Mouse (Mus musculus) neural tube, embryonic 10.5 days (tissue): ENCODE data around the gene Zfp541.
A peak's percentile ranks its signal among the peaks of the same experiment; 100 is the strongest.

Experiments used
- DNase-seq: peaks from one replicate; pipeline ENCODE4 v3.0.0-alpha.2; 2017; ENCODE audit warnings: low spot score; ENCODE audit errors: extremely low spot score

Zfp541 gene

GRCm38 (mm10) chr7:16120262-16120600 is 58.6 kb downstream of the Zfp541 start:
- no peak for DNase-seq

- DNase-seq: no peak
Observed at GRCm38 (mm10) chr7:16125829-16126228, 64.2 kb downstream of the Zfp541 start.

- no peak for DNase-seq
Observed at GRCm38 (mm10) chr7:16128344-16128743, 66.7 kb downstream of the Zfp541 start.

GRCm38 (mm10) chr7:16128899-16129298 is 67.3 kb downstream of the Zfp541 start:
- no peak for DNase-seq

- peak; percentile 82 for DNase-seq
Observed at GRCm38 (mm10) chr7:16129421-16129845, 67.8 kb downstream of the Zfp541 start, which contains the start of gene Slc8a2. TSS of gene Slc8a2 (plus strand) at chr7:16129826.

- peak; percentile 84 for DNase-seq
Observed at GRCm38 (mm10) chr7:16129846-16130691, 68.5 kb downstream of the Zfp541 start.

GRCm38 (mm10) chr7:16130956-16131634 is 69.5 kb downstream of the Zfp541 start:
- no peak for DNase-seq

GRCm38 (mm10) chr7:16132161-16132581 is 70.6 kb downstream of the Zfp541 start:
- DNase-seq: no peak

GRCm38 (mm10) chr7:16132926-16133325 is 71.3 kb downstream of the Zfp541 start:
- no peak for DNase-seq

- DNase-seq: no peak
Observed at GRCm38 (mm10) chr7:16133691-16134090, 72.1 kb downstream of the Zfp541 start.

GRCm38 (mm10) chr7:16134951-16135392 is 73.4 kb downstream of the Zfp541 start:
- DNase-seq: no peak
